Mouse (Mus musculus) olfactory bulb, adult 2 months (tissue): ENCODE data around the gene Fryl.

ENCODE experiments used
- CTCF ChIP-seq: fragments of 200-500 bp; IDR thresholded peaks from 2 replicates; pipeline ENCODE4 v1.5.1; 2012; ENCODE audit warnings: low read depth, mild to moderate bottlenecking, low read length, moderate library complexity; ENCODE audit not compliant: insufficient read depth
- POLR2A ChIP-seq: fragments of 200-500 bp; IDR thresholded peaks from 2 replicates; pipeline ENCODE4 v1.6.1; 2012; ENCODE audit warnings: mild to moderate bottlenecking, low read depth, low read length, moderate library complexity; ENCODE audit not compliant: insufficient read depth

GRCm38 (mm10) chr5:73205050-73205449 is 51.4 kb downstream of the Fryl start:
- TF ChIP-seq CTCF: no peak
- TF ChIP-seq POLR2A: no peak
